Mouse (Mus musculus) megakaryocyte progenitor cell, adult 5-6 weeks (primary cell): ENCODE measurements around the gene Mapt. TPM values are rescaled to one million over a fixed set of nuclear protein-coding genes. Genes with fewer than 3 reads are reported as not detected.
"Not testable (repeated sequence)": the region's sequence is repeated elsewhere in the genome, so short reads cannot be mapped to it uniquely, and the experiment has no call there.

Source experiments
- ATAC-seq: replicated peaks from 2 replicates; pipeline ENCODE4 v1.8.0; 2016; ENCODE audit warnings: mild to moderate bottlenecking, moderate TSS enrichment, inconsistent platforms; ENCODE audit not compliant: poor library complexity
- total RNA-seq, 2 experiments: library from RNA; stranded (forward) in 1 of 2; stranded (reverse) in 1 of 2; fragments of 157-497, 149-512 nt in 1 of 2; fragments of 200-1000 nt in 1 of 2; gene quantifications; 2 replicates each; pipeline versions ENCODE4 v1.2.3 to v1.2.4; 2015 to 2017

The Mapt gene
- total RNA-seq (2015): 0.27 TPM in 1 of 2 replicates, not detected in the other
- total RNA-seq (2017): 0.27 TPM in 1 of 2 replicates, not detected in the other

- peak; percentile 95 for ATAC-seq
These were observed at the start of gene Mapt for GRCm38 (mm10) chr11:104231041-104231911. Mapt (plus strand) TSS chr11:104231390.

- no peak for ATAC-seq
These were observed 49.0 kb upstream of the Mapt start for GRCm38 (mm10) chr11:104182141-104182540.

GRCm38 (mm10) chr11:104186135-104186836, 44.9 kb upstream of the Mapt start, which contains the start of gene Sppl2c:
Sppl2c (plus strand) TSS chr11:104186327.
- no peak for ATAC-seq

GRCm38 (mm10) chr11:104186837-104187150, 44.4 kb upstream of the Mapt start:
- ATAC-seq: no peak

GRCm38 (mm10) chr11:104187766-104188165, 43.4 kb upstream of the Mapt start:
- ATAC-seq: no peak

- ATAC-seq: no peak
These were observed 41.2 kb upstream of the Mapt start for GRCm38 (mm10) chr11:104190008-104190407.

- ATAC-seq: no peak
These were observed 35.8 kb upstream of the Mapt start for GRCm38 (mm10) chr11:104195382-104195781.

- ATAC-seq: peak; percentile 97
These were observed 35.4 kb upstream of the Mapt start for GRCm38 (mm10) chr11:104195791-104196190.

GRCm38 (mm10) chr11:104197861-104198260, 33.3 kb upstream of the Mapt start:
- peak; percentile 47; the same call in 1 of the 2 replicates for ATAC-seq

- no peak for ATAC-seq
These were observed 27.9 kb upstream of the Mapt start for GRCm38 (mm10) chr11:104203271-104203670.

- no peak for ATAC-seq
These were observed 24.6 kb upstream of the Mapt start for GRCm38 (mm10) chr11:104206573-104206972.

- ATAC-seq: no peak
These were observed 22.1 kb upstream of the Mapt start for GRCm38 (mm10) chr11:104209041-104209440.

GRCm38 (mm10) chr11:104211251-104211650, 19.9 kb upstream of the Mapt start:
- ATAC-seq: no peak

GRCm38 (mm10) chr11:104214128-104214527, 17.1 kb upstream of the Mapt start:
- ATAC-seq: not testable (repeated sequence)

GRCm38 (mm10) chr11:104218075-104218474, 13.1 kb upstream of the Mapt start:
- ATAC-seq: no peak

- ATAC-seq: no peak
These were observed 10.9 kb upstream of the Mapt start for GRCm38 (mm10) chr11:104220291-104220690.

- no peak for ATAC-seq
These were observed 9.4 kb upstream of the Mapt start for GRCm38 (mm10) chr11:104221751-104222150.

GRCm38 (mm10) chr11:104223301-104223700, 7.9 kb upstream of the Mapt start:
- ATAC-seq: no peak

GRCm38 (mm10) chr11:104229391-104229790, 1.8 kb upstream of the Mapt start:
- no peak for ATAC-seq

- no peak for ATAC-seq
These were observed 968 bp upstream of the Mapt start for GRCm38 (mm10) chr11:104230066-104230778.
